Comparison of ENCODE assay signal across 22 mouse cellular contexts in genomic region chr2:105697741-105698140, GRCm38 (mm10). TPM values are rescaled to one million over a fixed set of nuclear protein-coding genes. Genes with fewer than 3 reads are reported as not detected.
"Had no signal": no experiment of that assay in that cellular context is flagged by ENCODE, and none has a peak within 500 bp of the region (broad histone marks: within the 10 kb centered on the region; RNA-seq: fewer than 3 reads in every experiment).

No protein-coding gene starts in this region.

- H3K36me3 ChIP-seq: limb, embryonic 12.5 days; midbrain, embryonic 12.5 days; midbrain, embryonic 15.5 days; neural tube, embryonic 15.5 days had no signal

- H3K27ac ChIP-seq: limb, embryonic 12.5 days; limb, embryonic 15.5 days; liver, embryonic 14.5 days; midbrain, embryonic 12.5 days; midbrain, embryonic 15.5 days; neural tube, embryonic 12.5 days; neural tube, embryonic 15.5 days had no signal

- H3K4me1 ChIP-seq: limb, embryonic 12.5 days; limb, embryonic 15.5 days; megakaryocyte, embryonic 14.5 days; midbrain, embryonic 15.5 days; neural tube, embryonic 12.5 days; neural tube, embryonic 15.5 days had no signal

- H3K9me3 ChIP-seq: limb, embryonic 12.5 days; limb, embryonic 15.5 days; midbrain, embryonic 12.5 days; midbrain, embryonic 15.5 days; neural tube, embryonic 12.5 days; neural tube, embryonic 15.5 days had no signal

- H3K9ac ChIP-seq: limb, embryonic 12.5 days; limb, embryonic 15.5 days; liver, embryonic 14.5 days; liver, postnatal 0 days; lung, embryonic 14.5 days; midbrain, embryonic 12.5 days; midbrain, embryonic 15.5 days; neural tube, embryonic 12.5 days; neural tube, embryonic 15.5 days had no signal

- DNase-seq: kidney, adult 9 months; kidney, postnatal 14 days; kidney, postnatal 4 days; left cerebral cortex, postnatal 4 days; liver, postnatal 0 days; lung, embryonic 14.5 days; lung, postnatal 36 days; right cerebral cortex, adult 18-20 months; right cerebral cortex, postnatal 14 days; right cerebral cortex, postnatal 4 days; thymus, postnatal 25 days had no signal

- H3K4me2 ChIP-seq: limb, embryonic 12.5 days; limb, embryonic 15.5 days; liver, embryonic 11.5 days; lung, embryonic 14.5 days; midbrain, embryonic 12.5 days; midbrain, embryonic 15.5 days; neural tube, embryonic 12.5 days; neural tube, embryonic 15.5 days had no signal

- H3K4me3 ChIP-seq: limb, embryonic 12.5 days; limb, embryonic 15.5 days; megakaryocyte, embryonic 14.5 days; midbrain, embryonic 12.5 days; midbrain, embryonic 15.5 days; neural tube, embryonic 12.5 days; neural tube, embryonic 15.5 days had no signal

- ATAC-seq: liver, postnatal 0 days; lung, postnatal 0 days; midbrain, embryonic 15.5 days had no signal

RNA-seq across cellular contexts. Expression of gene Pax6, which starts 29.0 kb away (rescaled TPM):
- polyA plus RNA-seq: limb, embryonic 12.5 days; liver, postnatal 0 days; lung, embryonic 14.5 days; lung, postnatal 0 days; thymus, postnatal 0 days had no signal
